Mouse (Mus musculus) heart, adult 18-20 months (tissue): Measurements from ENCODE around the gene Slc29a3. TPM values are rescaled to one million over a fixed set of nuclear protein-coding genes. Genes with fewer than 3 reads are reported as not detected.

Experiments used
- DNase-seq, 2 experiments: peaks; one replicate each; pipeline ENCODE4 v3.0.0; 2021 to 2022; ENCODE audit warnings: mixed read lengths in 1 of 2
- total RNA-seq, 2 experiments: library from RNA; stranded (reverse); gene quantifications; 2 replicates each; pipeline ENCODE4 v1.2.3; 2021

The Slc29a3 gene
- total RNA-seq, 2 experiments from 2014 or later: 3.1 to 5.5 TPM

- peak; percentile 15 to 61 for DNase-seq
These were observed 82.4 kb downstream of the Slc29a3 start for GRCm38 (mm10) chr10:60670166-60670565.

DNA sequence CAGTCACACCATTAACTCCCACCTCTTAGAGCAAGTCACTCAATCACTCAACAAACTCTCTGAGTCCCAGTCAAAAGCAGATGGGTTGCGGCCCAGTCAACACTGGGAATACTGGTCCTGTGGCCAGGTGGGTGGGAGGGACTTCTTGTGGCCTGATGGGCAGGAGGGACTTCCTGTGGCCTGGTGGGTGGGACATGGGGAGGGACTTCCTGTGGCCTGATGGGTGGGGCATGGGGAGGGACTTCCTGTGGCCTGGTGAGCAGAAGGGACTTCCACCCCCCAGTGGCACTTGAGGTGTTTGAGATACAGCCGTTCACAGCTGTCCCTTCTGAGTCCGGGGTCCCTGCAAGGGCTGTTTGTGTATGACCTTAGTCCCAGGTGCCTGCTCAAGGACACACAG, 84.0 kb downstream of the Slc29a3 start:
- no peak for DNase-seq

Other genes with a start within 250 kb of the Slc29a3 start
- 1 to 10 TPM; 6.0 to 6.1 TPM for gene Cdh23, start 56.3 kb downstream of the Slc29a3 start, total RNA-seq
- 10 to 100 TPM in 1 of 2 experiments, 1 to 10 TPM in 1; 8.2 to 10.4 TPM for gene Unc5b, start 78.8 kb upstream of the Slc29a3 start, total RNA-seq